Mouse (Mus musculus) cerebellum, adult 2 months (tissue): ENCODE measurements at regions not wholly inside any gene's neighbourhood (a gene's known extent, or its start where the extent isn't known, plus 50 kb on each side); places are given as distances from the start of the nearest gene placed in this dataset.

ENCODE experiments used
- DNase-seq, 2 experiments: peaks; one replicate each; pipeline ENCODE4 v3.0.0; 2021
- H3K27ac ChIP-seq: fragments of 200-500 bp; 2 replicates; pipeline ENCODE4 v1.5.1; 2012; ENCODE audit warnings: low read length, control low read depth, inconsistent platforms; ENCODE audit not compliant: insufficient read depth
- H3K27me3 ChIP-seq: fragments of 200-500 bp; 2 replicates; pipeline ENCODE4 v1.6.1; 2012; ENCODE audit warnings: inconsistent platforms, mild to moderate bottlenecking, low read length, moderate library complexity; ENCODE audit not compliant: control insufficient read depth, insufficient read depth
- H3K4me1 ChIP-seq: fragments of 200-500 bp; 2 replicates; pipeline ENCODE4 v1.6.1; 2011; ENCODE audit warnings: low read length; ENCODE audit not compliant: control insufficient read depth, insufficient read depth
- H3K4me3 ChIP-seq: fragments of 200-500 bp; replicated peaks from 2 replicates; pipeline ENCODE3; 2011; ENCODE audit warnings: mild to moderate bottlenecking, low read depth, low read length, control low read depth; ENCODE audit not compliant: insufficient read depth
- CTCF ChIP-seq: fragments of 200-500 bp; IDR thresholded peaks from 2 replicates; pipeline ENCODE4 v1.5.1; 2011; ENCODE audit warnings: low read depth, mild to moderate bottlenecking, control low read depth, low read length, moderate library complexity, borderline replicate concordance; ENCODE audit not compliant: insufficient read depth
- POLR2A ChIP-seq: fragments of 200-500 bp; IDR thresholded peaks from 2 replicates; pipeline ENCODE4 v1.6.1; 2011; ENCODE audit warnings: low read length, control low read depth, borderline replicate concordance; ENCODE audit not compliant: insufficient read depth
- WGBS: fragments of 180-500 bp; shearing (Covaris S2); methylation state at CpG from one replicate; pipeline ENCODE4 v1.1.7; 2018; 5-methylcytosine and 5-hydroxymethylcytosine counted together

DNA sequence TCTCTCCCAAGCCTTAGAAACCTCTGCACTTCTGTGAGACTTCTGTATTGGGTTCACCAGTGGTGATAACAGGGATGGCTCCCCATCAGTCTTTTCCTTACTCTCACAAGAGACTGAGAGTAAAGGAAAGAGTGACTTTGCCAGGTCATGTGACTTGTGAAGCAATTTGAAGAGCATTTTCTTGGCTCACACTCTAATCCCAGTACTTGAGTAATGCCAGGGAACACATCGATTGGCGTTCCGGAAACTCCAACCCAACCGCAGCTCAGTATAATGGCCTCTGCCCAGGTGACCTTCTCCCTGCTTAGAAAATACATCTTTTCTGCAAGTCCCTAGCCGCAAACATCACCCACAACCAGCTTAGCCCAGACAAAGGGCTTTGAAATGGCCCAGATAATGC is 72.4 kb downstream of the Gm4791 start:
- 65% methylated on average over 5 of the region's 5 CpGs for WGBS
- H3K27me3 ChIP-seq = no peaks in the 10 kb centered on the region
- H3K4me1 ChIP-seq = no peaks in the 10 kb centered on the region
- TF ChIP-seq POLR2A (no peak), CTCF (no peak)
- DNase-seq = no peak
- no peak overlapping the region for H3K27ac ChIP-seq
- no peak overlapping the region for H3K4me3 ChIP-seq

GRCm38 (mm10) chr9:47076946-47077345 is 78.4 kb downstream of the Gm4791 start:
- no peak for DNase-seq
- H3K4me3 ChIP-seq = no peak overlapping the region
- 53% methylated on average over 6 of the region's 6 CpGs for WGBS
- no peaks in the 10 kb centered on the region for H3K4me1 ChIP-seq
- TF ChIP-seq POLR2A (no peak), CTCF (no peak)
- H3K27ac ChIP-seq = no peak overlapping the region
- H3K27me3 ChIP-seq = no peaks in the 10 kb centered on the region

DNA sequence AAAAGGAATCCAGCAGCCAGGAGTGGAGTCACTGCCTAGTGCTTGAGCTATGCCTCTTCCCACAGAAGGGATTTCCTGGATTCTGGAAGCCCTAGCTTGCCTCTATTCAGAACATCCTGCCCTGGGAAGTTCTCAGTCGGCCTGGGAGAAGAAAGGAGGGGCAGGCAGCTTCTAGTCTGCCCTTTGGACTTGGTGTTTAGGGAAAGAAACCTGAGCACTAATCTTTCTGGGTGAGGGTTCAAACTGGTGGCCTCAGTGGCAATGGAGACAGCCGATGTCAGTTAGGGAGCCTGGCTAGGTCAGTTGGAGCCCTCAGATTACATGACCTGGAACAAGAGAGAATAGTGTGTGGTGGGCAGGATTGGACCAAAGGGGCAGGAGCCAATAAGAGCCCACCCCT is 78.9 kb downstream of the Gm4791 start:
- H3K27ac ChIP-seq = no peak overlapping the region
- no peak overlapping the region for H3K4me3 ChIP-seq
- WGBS = 59% methylated on average over 2 of the region's 2 CpGs
- H3K27me3 ChIP-seq = no peaks in the 10 kb centered on the region
- no peak for TF ChIP-seq POLR2A
- TF ChIP-seq CTCF = no peak
- H3K4me1 ChIP-seq = no peaks in the 10 kb centered on the region
- DNase-seq = no peak

GRCm38 (mm10) chr9:47077945-47078344 is 79.4 kb downstream of the Gm4791 start:
- Histone ChIP-seq H3K4me1 (no peaks in the 10 kb centered on the region), H3K27me3 (no peaks in the 10 kb centered on the region), H3K4me3 (no peak overlapping the region), H3K27ac (no peak overlapping the region)
- no peak for DNase-seq
- TF ChIP-seq CTCF (no peak), POLR2A (no peak)
- 99% methylated on average over 3 of the region's 3 CpGs for WGBS

GRCm38 (mm10) chr9:47081407-47081806 is 82.9 kb downstream of the Gm4791 start:
- Histone ChIP-seq H3K27me3 (no peaks in the 10 kb centered on the region), H3K27ac (no peak overlapping the region), H3K4me1 (no peaks in the 10 kb centered on the region), H3K4me3 (no peak overlapping the region)
- WGBS = 96% methylated on average over 6 of the region's 6 CpGs
- no peak for DNase-seq
- TF ChIP-seq POLR2A (no peak), CTCF (no peak)

GRCm38 (mm10) chr9:47091796-47092195 is 93.3 kb downstream of the Gm4791 start:
- 66% methylated on average over 10 of the region's 10 CpGs for WGBS
- no peak overlapping the region for H3K27ac ChIP-seq
- no peak for TF ChIP-seq POLR2A
- no peak for TF ChIP-seq CTCF

GRCm38 (mm10) chr9:47095656-47096055 is 97.1 kb downstream of the Gm4791 start:
- DNase-seq = no peak
- no peak overlapping the region for H3K4me3 ChIP-seq
- H3K27ac ChIP-seq = no peak overlapping the region
- H3K4me1 ChIP-seq = peaks cover 6% of the 10 kb centered on the region; the same call in 1 of the 2 replicates
- 92% methylated on average over 4 of the region's 4 CpGs for WGBS
- TF ChIP-seq POLR2A (no peak), CTCF (no peak)
- no peaks in the 10 kb centered on the region for H3K27me3 ChIP-seq

More at GRCm38 (mm10) chr9:47091796-47092195, 93.3 kb downstream of the Gm4791 start:
- no peak for DNase-seq
- no peak overlapping the region for H3K4me3 ChIP-seq
- H3K4me1 ChIP-seq = no peaks in the 10 kb centered on the region
- no peaks in the 10 kb centered on the region for H3K27me3 ChIP-seq

- TF ChIP-seq POLR2A (no peak), CTCF (no peak)
Measured at GRCm38 (mm10) chr9:47103316-47103715, 104.8 kb downstream of the Gm4791 start.

More at GRCm38 (mm10) chr9:47103316-47103715, 104.8 kb downstream of the Gm4791 start:
- H3K27me3 ChIP-seq = no peaks in the 10 kb centered on the region
- H3K27ac ChIP-seq = no peak overlapping the region
- no peak overlapping the region for H3K4me3 ChIP-seq
- WGBS = 8% methylated on average over 3 of the region's 3 CpGs
- peak; percentile 52 to 73 for DNase-seq
- peaks cover 25% of the 10 kb centered on the region for H3K4me1 ChIP-seq
